Mouse (Mus musculus): ENCODE results near the gene Anxa6.
"Not testable (repeated sequence)": the region's sequence is repeated elsewhere in the genome, so short reads cannot be mapped to it uniquely, and the experiment has no call there.

Anxa6 gene

GRCm38 (mm10) chr11:54957708-54958107 is 75.5 kb downstream of the Anxa6 start:
- DNase-seq = not testable (repeated sequence)

GRCm38 (mm10) chr11:54956912-54957311 is 76.3 kb downstream of the Anxa6 start:
- DNase-seq = peak; percentile 27 to 63

GRCm38 (mm10) chr11:54955735-54956480 is 77.3 kb downstream of the Anxa6 start:
- DNase-seq = peak; percentile 96 to 98

GRCm38 (mm10) chr11:54955400-54955734 is 77.9 kb downstream of the Anxa6 start:
- DNase-seq = not testable (repeated sequence)

- no peak for DNase-seq
Measured at GRCm38 (mm10) chr11:54954716-54955115, 78.5 kb downstream of the Anxa6 start.

- DNase-seq = no peak
Measured at GRCm38 (mm10) chr11:54953993-54954446, 79.2 kb downstream of the Anxa6 start.

GRCm38 (mm10) chr11:54952651-54953050 is 80.6 kb downstream of the Anxa6 start:
- DNase-seq = no peak

GRCm38 (mm10) chr11:54950684-54951083 is 82.6 kb downstream of the Anxa6 start:
- no peak for DNase-seq

GRCm38 (mm10) chr11:54949717-54950116 is 83.5 kb downstream of the Anxa6 start:
- no peak for DNase-seq

GRCm38 (mm10) chr11:54944702-54945101 is 88.5 kb downstream of the Anxa6 start:
- no peak for DNase-seq

- DNase-seq = no peak
Measured at GRCm38 (mm10) chr11:54940056-54940455, 93.2 kb downstream of the Anxa6 start.

GRCm38 (mm10) chr11:54939501-54939900 is 93.7 kb downstream of the Anxa6 start:
- DNase-seq = no peak

- DNase-seq = no peak
Measured at GRCm38 (mm10) chr11:54936771-54937140, 96.5 kb downstream of the Anxa6 start.

GRCm38 (mm10) chr11:54936035-54936770 is 97.0 kb downstream of the Anxa6 start:
- DNase-seq = peak in 1 of 2 experiments; percentile 25

- no peak for DNase-seq
Measured at GRCm38 (mm10) chr11:54934198-54934597, 99.0 kb downstream of the Anxa6 start.

GRCm38 (mm10) chr11:54932540-54932939 is 100.7 kb downstream of the Anxa6 start:
- no peak for DNase-seq

- peak in 1 of 2 experiments; percentile 33 for DNase-seq
Measured at GRCm38 (mm10) chr11:54931405-54932093, 101.7 kb downstream of the Anxa6 start.

GRCm38 (mm10) chr11:54930318-54930979 is 102.8 kb downstream of the Anxa6 start:
- DNase-seq = no peak

- DNase-seq = no peak
Measured at GRCm38 (mm10) chr11:54929744-54930143, 103.5 kb downstream of the Anxa6 start.

- no peak for DNase-seq
Measured at GRCm38 (mm10) chr11:54929290-54929689, 104.0 kb downstream of the Anxa6 start.
